Comparison of ENCODE assay signal across 7 mouse cellular contexts in genomic region chr3:103057752-103058151, GRCm38 (mm10). TPM values are rescaled to one million over a fixed set of nuclear protein-coding genes. Genes with fewer than 3 reads are reported as not detected.
DNase-seq lines count a peak whose midpoint lies in the region; ATAC-seq lines count a peak whose summit lies in the region.

No protein-coding gene starts in this region.

- 4% methylated on average over 10 of the region's 10 CpGs for WGBS in lung, embryonic 16.5 days
- WGBS in embryonic facial prominence, embryonic 15.5 days: 3% methylated on average over 10 of the region's 10 CpGs
- 0% methylated on average over 10 of the region's 10 CpGs for WGBS in hindbrain, embryonic 16.5 days
- 1% methylated on average over 10 of the region's 10 CpGs for WGBS in midbrain, embryonic 13.5 days

- H3K4me3 ChIP-seq in lung, embryonic 16.5 days (ENCODE audit: low read length): peak overlapping the region; percentile 75
- H3K4me3 ChIP-seq in embryonic facial prominence, embryonic 15.5 days (replicated peaks): peak overlapping the region; percentile 81
- peak overlapping the region; percentile 76 for H3K4me3 ChIP-seq in hindbrain, embryonic 16.5 days (ENCODE audit: low read length)
- peak overlapping the region; percentile 66 for H3K4me3 ChIP-seq in midbrain, embryonic 13.5 days (replicated peaks)

- H3K9ac ChIP-seq in lung, embryonic 16.5 days (ENCODE audit: low read length): peak overlapping the region; percentile 84
- H3K9ac ChIP-seq in embryonic facial prominence, embryonic 15.5 days: peak overlapping the region; percentile 18; the same call in 1 of the 2 replicates
- H3K9ac ChIP-seq in hindbrain, embryonic 16.5 days (ENCODE audit: low read depth, low read length): peak overlapping the region; percentile 86
- peak overlapping the region; percentile 82 for H3K9ac ChIP-seq in midbrain, embryonic 13.5 days (replicated peaks)

- peaks cover 39% of the 10 kb centered on the region for H3K36me3 ChIP-seq in lung, embryonic 16.5 days (ENCODE audit: control insufficient read depth, insufficient read depth, low read length)
- H3K36me3 ChIP-seq in embryonic facial prominence, embryonic 15.5 days: peaks cover 65% of the 10 kb centered on the region
- peaks cover 35% of the 10 kb centered on the region for H3K36me3 ChIP-seq in hindbrain, embryonic 16.5 days (ENCODE audit: control insufficient read depth, insufficient read depth, low read length)
- H3K36me3 ChIP-seq in midbrain, embryonic 13.5 days: peaks cover 61% of the 10 kb centered on the region

- peak overlapping the region; percentile 73 for H3K27ac ChIP-seq in lung, embryonic 16.5 days (ENCODE audit: low read length)
- peak overlapping the region; percentile 98 for H3K27ac ChIP-seq in embryonic facial prominence, embryonic 15.5 days (replicated peaks)
- peak overlapping the region; percentile 54 for H3K27ac ChIP-seq in hindbrain, embryonic 16.5 days (ENCODE audit: low read depth, low read length)
- peak overlapping the region; percentile 91 for H3K27ac ChIP-seq in midbrain, embryonic 13.5 days

- no peaks in the 10 kb centered on the region for H3K9me3 ChIP-seq in lung, embryonic 16.5 days (ENCODE audit: control insufficient read depth, low read length)
- no peaks in the 10 kb centered on the region for H3K9me3 ChIP-seq in embryonic facial prominence, embryonic 15.5 days (replicated peaks)
- H3K9me3 ChIP-seq in hindbrain, embryonic 16.5 days (ENCODE audit: control insufficient read depth, low read length): no peaks in the 10 kb centered on the region
- no peaks in the 10 kb centered on the region for H3K9me3 ChIP-seq in midbrain, embryonic 13.5 days

- peak overlapping the region; percentile 77 for H3K4me2 ChIP-seq in lung, embryonic 16.5 days (ENCODE audit: low read depth, low read length)
- H3K4me2 ChIP-seq in embryonic facial prominence, embryonic 15.5 days (replicated peaks): peak overlapping the region; percentile 74
- H3K4me2 ChIP-seq in hindbrain, embryonic 16.5 days (ENCODE audit: low read length): peak overlapping the region; percentile 85
- H3K4me2 ChIP-seq in midbrain, embryonic 13.5 days (replicated peaks): peak overlapping the region; percentile 66

- DNase-seq in lung, postnatal 4 days: no peak
- no peak for DNase-seq in Muller cell, postnatal 12 days (ENCODE audit: inconsistent ontology term)

- ATAC-seq in lung, embryonic 16.5 days (ENCODE audit: low read depth): peak; percentile 51
- no peak for ATAC-seq in embryonic facial prominence, embryonic 15.5 days (ENCODE audit: insufficient number of reproducible peaks, low FRiP score, low TSS enrichment, low read depth)
- peak; percentile 67 for ATAC-seq in hindbrain, embryonic 16.5 days
- ATAC-seq in midbrain, embryonic 13.5 days: peak; percentile 74
- no peak for ATAC-seq in activated CD4-positive, CD25-positive, alpha-beta regulatory T cell, adult 4 months

- H3K27me3 ChIP-seq in lung, embryonic 16.5 days (ENCODE audit: control insufficient read depth, insufficient read depth, low read depth, low read length): no peaks in the 10 kb centered on the region
- no peaks in the 10 kb centered on the region for H3K27me3 ChIP-seq in embryonic facial prominence, embryonic 15.5 days
- no peaks in the 10 kb centered on the region for H3K27me3 ChIP-seq in hindbrain, embryonic 16.5 days (replicated peaks; ENCODE audit: control insufficient read depth, insufficient read depth, low read length)
- H3K27me3 ChIP-seq in midbrain, embryonic 13.5 days: no peaks in the 10 kb centered on the region

- peaks cover 4% of the 10 kb centered on the region; the same call in 1 of the 2 replicates for H3K4me1 ChIP-seq in lung, embryonic 16.5 days (replicated peaks; ENCODE audit: control insufficient read depth, insufficient read depth, low read length)
- H3K4me1 ChIP-seq in embryonic facial prominence, embryonic 15.5 days: no peaks in the 10 kb centered on the region; the same call in 1 of the 2 replicates
- H3K4me1 ChIP-seq in hindbrain, embryonic 16.5 days (ENCODE audit: control insufficient read depth, insufficient read depth, low read depth, low read length): peaks cover 10% of the 10 kb centered on the region
- peaks cover 12% of the 10 kb centered on the region for H3K4me1 ChIP-seq in midbrain, embryonic 13.5 days (replicated peaks)

RNA-seq across cellular contexts. Expression of gene Nras, which starts 0.3 kb away (rescaled TPM):
- 93.8 and 96.7 TPM in 2 replicates for polyA plus RNA-seq in lung, embryonic 16.5 days (2015; fragmentation: Nextera tagmentation; extraction: Ambion mirVana)
- 93.6 and 103 TPM in 2 replicates for polyA plus RNA-seq in embryonic facial prominence, embryonic 15.5 days (2015; fragmentation: Nextera tagmentation; extraction: Ambion mirVana)
- polyA plus RNA-seq in hindbrain, embryonic 16.5 days (2015; fragmentation: Nextera tagmentation; extraction: Ambion mirVana): 78.9 and 97.5 TPM in 2 replicates
- polyA plus RNA-seq in midbrain, embryonic 13.5 days (2015; fragmentation: Nextera tagmentation; extraction: Ambion mirVana): 119 and 124 TPM in 2 replicates
- polyA plus RNA-seq in activated CD4-positive, CD25-positive, alpha-beta regulatory T cell, adult 4 months (2017; shearing (Covaris generic)): 100 to 1,000 TPM in 1 of 2 experiments, 10 to 100 TPM in 1; 96.1 to 112 TPM

RNA-seq across cellular contexts. Expression of gene Ampd1, which starts 16.1 kb away (rescaled TPM):
- polyA plus RNA-seq in lung, embryonic 16.5 days (2015; fragmentation: Nextera tagmentation; extraction: Ambion mirVana): 1.0 and 2.8 TPM in 2 replicates
- 4.8 and 5.0 TPM in 2 replicates for polyA plus RNA-seq in embryonic facial prominence, embryonic 15.5 days (2015; fragmentation: Nextera tagmentation; extraction: Ambion mirVana)
- polyA plus RNA-seq in hindbrain, embryonic 16.5 days (2015; fragmentation: Nextera tagmentation; extraction: Ambion mirVana): 1.2 TPM in 1 of 2 replicates, not detected in the other
- polyA plus RNA-seq in midbrain, embryonic 13.5 days (2015; fragmentation: Nextera tagmentation; extraction: Ambion mirVana): not detected in 2 replicates
- polyA plus RNA-seq in activated CD4-positive, CD25-positive, alpha-beta regulatory T cell, adult 4 months (2017; shearing (Covaris generic)): 1 to 10 TPM; 2.9 to 3.3 TPM

RNA-seq across cellular contexts. Expression of gene Csde1, which starts 37.5 kb away (rescaled TPM):
- polyA plus RNA-seq in lung, embryonic 16.5 days (2015; fragmentation: Nextera tagmentation; extraction: Ambion mirVana): 317 and 337 TPM in 2 replicates
- 298 and 303 TPM in 2 replicates for polyA plus RNA-seq in embryonic facial prominence, embryonic 15.5 days (2015; fragmentation: Nextera tagmentation; extraction: Ambion mirVana)
- 312 and 328 TPM in 2 replicates for polyA plus RNA-seq in hindbrain, embryonic 16.5 days (2015; fragmentation: Nextera tagmentation; extraction: Ambion mirVana)
- 476 and 510 TPM in 2 replicates for polyA plus RNA-seq in midbrain, embryonic 13.5 days (2015; fragmentation: Nextera tagmentation; extraction: Ambion mirVana)
- 100 to 1,000 TPM; 512 to 583 TPM for polyA plus RNA-seq in activated CD4-positive, CD25-positive, alpha-beta regulatory T cell, adult 4 months (2017; shearing (Covaris generic))

RNA-seq across cellular contexts. Expression of gene Dennd2c, which starts 44.7 kb away (rescaled TPM):
- 6.3 and 7.0 TPM in 2 replicates for polyA plus RNA-seq in lung, embryonic 16.5 days (2015; fragmentation: Nextera tagmentation; extraction: Ambion mirVana)
- polyA plus RNA-seq in embryonic facial prominence, embryonic 15.5 days (2015; fragmentation: Nextera tagmentation; extraction: Ambion mirVana): 13.6 and 15.1 TPM in 2 replicates
- polyA plus RNA-seq in hindbrain, embryonic 16.5 days (2015; fragmentation: Nextera tagmentation; extraction: Ambion mirVana): 1.0 and 1.5 TPM in 2 replicates
- 1.2 and 1.4 TPM in 2 replicates for polyA plus RNA-seq in midbrain, embryonic 13.5 days (2015; fragmentation: Nextera tagmentation; extraction: Ambion mirVana)
- 1 to 10 TPM; 1.4 TPM for polyA plus RNA-seq in activated CD4-positive, CD25-positive, alpha-beta regulatory T cell, adult 4 months (2017; shearing (Covaris generic))

Comparison
In these comparisons a context has a peak if more than half of its experiments do, and no peak if none do; other contexts are left out.
1. ATAC-seq: peak in lung, embryonic 16.5 days (single experiment), hindbrain, embryonic 16.5 days (single experiment) and midbrain, embryonic 13.5 days (single experiment); none in embryonic facial prominence, embryonic 15.5 days (single experiment) and activated CD4-positive, CD25-positive, alpha-beta regulatory T cell, adult 4 months (single experiment).
2. H3K9ac ChIP-seq: peak in every context shown above with its lines; median percentile 86 in hindbrain, embryonic 16.5 days; 84 in lung, embryonic 16.5 days; 82 in midbrain, embryonic 13.5 days; 18 in embryonic facial prominence, embryonic 15.5 days.
3. Peak in every context shown above with its lines, with median percentiles within 50 percentile points of each other: H3K27ac ChIP-seq, H3K4me2 ChIP-seq and H3K4me3 ChIP-seq.